In the genomic region with DNA sequence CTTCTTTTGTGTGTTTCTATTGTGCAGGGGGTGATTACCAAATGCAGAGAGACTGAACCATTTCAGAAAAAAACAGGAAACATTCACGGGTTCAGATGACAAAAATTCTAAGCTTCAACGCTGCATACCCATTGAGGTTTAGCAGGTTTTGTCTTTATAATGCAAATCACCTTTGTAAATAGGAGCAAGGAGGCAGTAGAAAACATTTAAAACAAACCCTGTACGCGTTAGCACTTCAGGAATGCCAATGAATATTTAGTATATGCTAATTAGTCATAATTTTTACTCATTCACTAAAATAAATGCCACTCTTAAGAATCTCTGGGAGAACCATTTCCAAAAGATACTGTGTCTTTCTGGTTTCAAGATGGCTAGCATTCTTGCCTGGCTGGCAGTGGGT, we compare ENCODE assay signal across 23 mouse cellular contexts.
"Had no signal": no experiment of that assay in that cellular context is flagged by ENCODE, and none has a peak within 500 bp of the region (broad histone marks: within the 10 kb centered on the region; RNA-seq: fewer than 3 reads in every experiment).

No protein-coding gene starts in this region.

- H3K4me1 ChIP-seq: limb, embryonic 12.5 days; limb, embryonic 15.5 days; midbrain, embryonic 15.5 days; neural tube, embryonic 13.5 days had no signal

- H3K4me3 ChIP-seq: layer of hippocampus, adult 2 months; left cerebral cortex, adult 2 months; limb, embryonic 12.5 days; limb, embryonic 15.5 days; midbrain, embryonic 12.5 days; midbrain, embryonic 15.5 days; myocyte; neural tube, embryonic 13.5 days had no signal

- ATAC-seq: liver, postnatal 0 days; lung, postnatal 0 days; midbrain, embryonic 15.5 days had no signal

- H3K27ac ChIP-seq: layer of hippocampus, adult 2 months; left cerebral cortex, adult 2 months; limb, embryonic 12.5 days; limb, embryonic 15.5 days; liver, embryonic 14.5 days; macrophage; midbrain, embryonic 12.5 days; midbrain, embryonic 15.5 days; neural tube, embryonic 13.5 days had no signal

- H3K9ac ChIP-seq: limb, embryonic 12.5 days; limb, embryonic 15.5 days; liver, embryonic 14.5 days; liver, postnatal 0 days; lung, embryonic 14.5 days; midbrain, embryonic 12.5 days; midbrain, embryonic 15.5 days; neural tube, embryonic 13.5 days had no signal

- H3K27me3 ChIP-seq: limb, embryonic 12.5 days; limb, embryonic 15.5 days; midbrain, embryonic 12.5 days; midbrain, embryonic 15.5 days; neural tube, embryonic 13.5 days had no signal

- H3K36me3 ChIP-seq: limb, embryonic 12.5 days; limb, embryonic 15.5 days; midbrain, embryonic 12.5 days; midbrain, embryonic 15.5 days; neural tube, embryonic 13.5 days had no signal

- H3K4me2 ChIP-seq: limb, embryonic 12.5 days; limb, embryonic 15.5 days; liver, embryonic 11.5 days; lung, embryonic 14.5 days; midbrain, embryonic 12.5 days; midbrain, embryonic 15.5 days; neural tube, embryonic 13.5 days had no signal

- H3K9me3 ChIP-seq: limb, embryonic 12.5 days; limb, embryonic 15.5 days; midbrain, embryonic 12.5 days; midbrain, embryonic 15.5 days; neural tube, embryonic 13.5 days had no signal

- DNase-seq: kidney, postnatal 14 days; kidney, postnatal 4 days; layer of hippocampus, adult 9-11 months; left cerebral cortex, postnatal 4 days; liver, postnatal 0 days; lung, embryonic 14.5 days; retina, postnatal 1 day; right cerebral cortex, postnatal 25 days; spleen, adult 18-20 months; thymus, adult 18-20 months; thymus, postnatal 36 days had no signal
